Mouse (Mus musculus): ENCODE measurements at regions not wholly inside any gene's neighbourhood (a gene's known extent, or its start where the extent isn't known, plus 50 kb on each side); places are given as distances from the start of the nearest gene placed in this dataset.
"Not testable (repeated sequence)": the region's sequence is repeated elsewhere in the genome, so short reads cannot be mapped to it uniquely, and the experiment has no call there.

DNA sequence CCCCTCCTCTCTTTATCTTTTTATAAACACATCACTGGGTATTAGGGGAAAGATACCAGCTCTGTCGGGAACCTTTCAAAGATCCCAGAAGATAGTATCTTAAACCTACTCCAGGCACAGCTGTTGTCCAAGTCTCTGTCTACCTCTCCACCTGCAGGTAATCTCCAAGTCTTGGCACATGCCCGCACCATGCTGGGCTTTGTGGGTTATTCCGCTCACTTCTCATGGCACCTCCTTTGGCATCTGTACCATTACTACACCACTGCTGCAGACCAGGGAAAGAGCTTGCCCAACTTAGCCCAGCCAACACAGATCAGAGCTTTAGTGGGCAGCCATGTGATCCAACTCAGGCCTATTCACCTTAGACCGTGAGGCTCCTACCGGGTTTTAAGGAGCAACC, 127.0 kb upstream of the Arid1b start:
- no peaks in the 10 kb centered on the region for H3K36me3 ChIP-seq (ENCODE audit: inconsistent target)
- H3K27ac ChIP-seq, result no peak overlapping the region
- 92% methylated on average over 5 of the region's 5 CpGs for WGBS (ENCODE audit: missing documents)
- no peak overlapping the region for H3K4me3 ChIP-seq (ENCODE audit: inconsistent target)
- H3K79me2 ChIP-seq (ENCODE audit: inconsistent target), result no peaks in the 10 kb centered on the region

DNA sequence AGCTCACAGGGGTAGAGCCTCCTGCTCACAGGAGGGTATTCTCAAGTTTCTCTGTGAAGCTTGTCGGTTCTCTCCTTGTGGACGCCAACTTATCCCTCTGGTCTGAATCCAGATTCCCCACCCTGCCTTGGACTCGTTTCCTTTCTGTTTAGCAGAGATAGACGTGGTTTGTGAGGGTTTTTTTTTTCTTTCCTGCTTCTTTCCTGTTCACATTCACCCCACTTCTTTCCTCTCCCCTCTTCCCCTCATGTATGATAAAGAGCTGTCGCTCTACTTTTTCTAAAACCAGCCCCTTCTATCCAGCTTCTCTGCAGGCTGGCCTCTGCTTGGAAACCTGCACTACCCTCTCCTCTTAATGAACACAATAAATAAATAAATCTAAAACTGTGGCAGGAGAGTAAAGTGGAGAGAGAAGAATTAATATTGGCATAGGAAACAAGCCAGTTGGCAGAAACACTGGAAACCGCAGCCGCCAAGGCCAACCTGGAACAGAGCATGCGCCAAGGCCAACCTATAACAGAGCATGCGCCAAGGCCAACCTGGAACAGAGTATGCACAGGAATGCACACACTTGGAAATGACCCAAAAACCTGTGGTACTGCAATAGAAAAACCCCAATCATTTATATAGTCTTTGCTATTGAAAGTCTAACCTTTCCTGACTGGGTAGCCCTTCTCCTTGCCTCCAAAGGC, 126.2 kb upstream of the Arid1b start:
- Histone ChIP-seq H3K27ac (no peak overlapping the region), H3K79me2 (ENCODE audit: inconsistent target) (no peaks in the 10 kb centered on the region), H3K4me3 (ENCODE audit: inconsistent target) (no peak overlapping the region), H3K36me3 (ENCODE audit: inconsistent target) (no peaks in the 10 kb centered on the region)
- WGBS (ENCODE audit: missing documents), result 51% methylated on average over 9 of the region's 9 CpGs

DNA sequence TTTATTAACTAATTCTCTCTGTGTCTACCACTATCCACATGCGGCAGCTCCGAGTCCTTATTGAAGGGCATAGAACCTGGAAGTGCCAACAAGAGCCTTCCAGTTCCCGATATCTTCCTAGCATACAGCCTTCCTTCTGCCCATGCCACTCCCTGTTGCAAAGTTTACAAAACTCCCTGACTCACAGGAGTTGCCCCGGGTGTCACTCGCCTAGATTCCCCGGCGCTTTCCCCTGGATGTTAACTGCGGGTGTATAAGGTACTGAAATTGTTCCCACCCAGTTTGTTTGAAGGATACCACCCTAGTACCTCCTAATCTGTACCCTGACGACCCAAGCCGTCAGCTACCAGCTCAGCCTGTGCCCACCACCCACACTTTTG, 125.7 kb upstream of the Arid1b start:
- 91% methylated on average over 10 of the region's 10 CpGs for WGBS (ENCODE audit: missing documents)
- H3K36me3 ChIP-seq (ENCODE audit: inconsistent target), result no peaks in the 10 kb centered on the region
- no peaks in the 10 kb centered on the region for H3K79me2 ChIP-seq (ENCODE audit: inconsistent target)
- no peak overlapping the region for H3K4me3 ChIP-seq (ENCODE audit: inconsistent target)
- no peak overlapping the region for H3K27ac ChIP-seq

DNA sequence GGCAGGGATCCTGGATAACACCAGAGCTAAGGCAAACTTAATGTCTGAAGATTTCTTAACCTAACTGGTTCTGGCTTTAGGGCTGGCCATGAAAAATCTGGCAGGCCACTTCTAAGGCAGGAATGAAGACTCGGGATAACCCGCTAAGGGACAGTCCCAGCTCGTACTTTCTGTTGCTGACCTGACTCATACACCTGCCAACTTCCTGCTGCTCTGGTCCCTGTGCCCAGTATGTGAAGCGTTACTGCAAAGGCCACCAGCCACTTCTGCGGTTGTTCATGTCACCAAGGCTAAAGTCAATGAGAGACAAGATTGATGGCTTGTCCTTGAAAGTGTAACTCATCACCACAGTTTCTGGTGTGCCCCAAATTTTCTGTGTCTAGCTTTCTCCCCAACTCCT, 125.3 kb upstream of the Arid1b start:
- Histone ChIP-seq H3K36me3 (ENCODE audit: inconsistent target) (no peaks in the 10 kb centered on the region), H3K79me2 (ENCODE audit: inconsistent target) (no peaks in the 10 kb centered on the region), H3K4me3 (ENCODE audit: inconsistent target) (no peak overlapping the region), H3K27ac (no peak overlapping the region)
- WGBS (ENCODE audit: missing documents), result 92% methylated on average over 5 of the region's 5 CpGs

DNA sequence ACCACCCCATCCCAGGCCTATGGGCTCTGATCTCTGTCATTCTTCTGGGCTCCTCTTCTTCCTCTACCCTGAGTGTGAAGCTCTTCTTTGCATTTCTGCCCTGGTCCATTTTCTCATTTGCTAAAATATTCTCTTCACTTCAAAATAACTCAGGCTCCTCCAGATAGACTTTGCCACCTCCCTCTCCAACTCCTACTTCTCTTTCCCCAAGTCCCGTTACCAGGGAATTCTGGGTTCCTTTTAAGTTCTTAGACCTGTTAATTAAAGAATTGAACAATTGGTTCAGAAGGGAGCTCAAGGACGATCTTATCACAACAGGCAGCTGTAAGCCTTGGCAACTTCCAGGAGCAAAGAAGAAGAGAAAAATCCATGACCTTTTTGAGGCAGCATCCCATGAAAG, 122.9 kb upstream of the Arid1b start:
- Histone ChIP-seq H3K27ac (no peak overlapping the region), H3K79me2 (ENCODE audit: inconsistent target) (no peaks in the 10 kb centered on the region), H3K4me3 (ENCODE audit: inconsistent target) (no peak overlapping the region), H3K36me3 (ENCODE audit: inconsistent target) (no peaks in the 10 kb centered on the region)
- 95% methylated on average over 2 of the region's 2 CpGs for WGBS (ENCODE audit: missing documents)

DNA sequence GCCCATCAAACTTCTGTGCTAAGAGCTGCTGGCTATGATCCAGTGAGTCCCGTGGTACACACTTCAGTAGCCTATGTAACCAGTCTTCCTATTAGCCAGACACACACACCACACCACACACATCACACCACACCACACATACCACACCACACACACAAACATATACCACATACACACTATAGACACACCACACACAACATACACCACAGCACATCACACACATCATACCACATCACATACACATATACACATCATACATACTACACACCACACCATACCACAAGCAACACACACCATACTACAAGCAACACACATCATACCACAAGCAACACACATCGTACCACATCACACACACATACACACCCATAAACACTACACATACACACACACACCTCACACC, 119.7 kb upstream of the Arid1b start:
- Histone ChIP-seq H3K4me3 (ENCODE audit: inconsistent target) (no peak overlapping the region), H3K27ac (no peak overlapping the region), H3K79me2 (ENCODE audit: inconsistent target) (no peaks in the 10 kb centered on the region), H3K36me3 (ENCODE audit: inconsistent target) (no peaks in the 10 kb centered on the region)
- 78% methylated on average over 2 of the region's 2 CpGs for WGBS (ENCODE audit: missing documents)

DNA sequence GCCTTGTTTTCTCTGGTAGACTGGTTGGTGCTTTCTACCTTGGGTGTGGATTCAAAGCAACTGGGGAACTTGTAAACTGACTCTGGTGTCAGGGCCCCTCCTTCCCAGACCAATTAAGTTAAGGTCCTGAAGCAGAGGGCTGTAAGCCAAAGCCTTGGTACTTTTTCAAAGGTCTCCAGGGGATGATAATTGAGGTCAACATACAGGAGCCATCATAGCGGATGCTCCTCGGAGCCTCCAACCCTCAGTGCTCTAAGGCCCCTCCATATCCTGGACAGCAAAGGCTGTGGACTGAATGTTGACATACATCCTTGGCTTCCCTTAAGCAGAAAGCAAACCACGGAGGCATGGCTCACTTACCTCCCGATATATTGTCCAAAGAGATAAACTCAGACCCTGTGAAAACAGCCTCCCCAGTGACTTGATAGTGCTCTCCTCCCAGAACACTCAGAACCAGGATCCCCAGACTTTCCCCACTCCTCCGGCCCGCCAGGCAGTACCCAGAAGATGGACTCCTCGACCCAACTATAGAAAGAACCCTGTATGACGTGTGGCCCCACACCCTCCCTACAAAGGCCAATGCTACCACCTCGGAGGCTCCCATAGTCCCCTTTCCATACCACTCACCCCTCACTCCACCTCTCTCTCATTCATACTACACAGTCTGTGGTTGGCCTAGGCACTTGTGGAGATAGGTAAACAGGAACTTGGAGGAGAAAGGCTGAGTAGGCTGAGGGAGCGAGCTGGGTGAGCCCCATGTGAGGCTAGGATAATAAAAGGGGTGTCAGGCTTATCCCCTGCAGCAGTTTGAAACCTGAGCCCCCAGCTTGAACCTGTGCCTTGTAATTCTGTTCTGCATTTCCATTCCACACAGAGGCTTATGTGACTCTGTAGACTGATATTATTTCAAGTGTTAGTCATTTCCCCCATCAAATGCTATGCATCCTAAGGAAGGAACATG, 118.8 kb upstream of the Arid1b start:
- H3K27ac ChIP-seq, result no peak overlapping the region
- no peaks in the 10 kb centered on the region for H3K36me3 ChIP-seq (ENCODE audit: inconsistent target)
- H3K79me2 ChIP-seq (ENCODE audit: inconsistent target), result no peaks in the 10 kb centered on the region
- H3K4me3 ChIP-seq (ENCODE audit: inconsistent target), result no peak overlapping the region
- 85% methylated on average over 10 of the region's 10 CpGs for WGBS (ENCODE audit: missing documents)

DNA sequence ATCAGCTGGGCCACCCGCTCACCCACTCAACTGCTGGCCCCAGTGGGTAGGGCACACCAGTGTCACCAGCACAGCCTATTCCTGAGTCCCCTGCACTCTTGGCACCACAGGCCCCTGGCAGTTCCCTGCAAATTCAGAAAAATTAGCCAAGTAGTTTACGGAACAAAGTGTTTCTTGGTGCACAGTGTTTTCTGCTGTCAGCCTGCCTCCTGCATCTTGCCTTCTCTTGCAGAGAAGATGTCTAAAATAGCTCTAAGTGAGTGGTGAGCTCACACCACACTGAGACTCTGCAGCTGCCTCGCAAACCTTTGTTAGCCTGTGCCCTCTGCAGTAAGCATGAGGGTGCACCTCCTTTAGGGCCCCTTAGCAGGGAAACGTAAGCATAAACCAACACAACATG, 117.7 kb upstream of the Arid1b start:
- Histone ChIP-seq H3K4me3 (ENCODE audit: inconsistent target) (no peak overlapping the region), H3K79me2 (ENCODE audit: inconsistent target) (no peaks in the 10 kb centered on the region), H3K27ac (no peak overlapping the region), H3K36me3 (ENCODE audit: inconsistent target) (no peaks in the 10 kb centered on the region)
- WGBS (ENCODE audit: missing documents), result 94% methylated on average over 4 of the region's 4 CpGs

DNA sequence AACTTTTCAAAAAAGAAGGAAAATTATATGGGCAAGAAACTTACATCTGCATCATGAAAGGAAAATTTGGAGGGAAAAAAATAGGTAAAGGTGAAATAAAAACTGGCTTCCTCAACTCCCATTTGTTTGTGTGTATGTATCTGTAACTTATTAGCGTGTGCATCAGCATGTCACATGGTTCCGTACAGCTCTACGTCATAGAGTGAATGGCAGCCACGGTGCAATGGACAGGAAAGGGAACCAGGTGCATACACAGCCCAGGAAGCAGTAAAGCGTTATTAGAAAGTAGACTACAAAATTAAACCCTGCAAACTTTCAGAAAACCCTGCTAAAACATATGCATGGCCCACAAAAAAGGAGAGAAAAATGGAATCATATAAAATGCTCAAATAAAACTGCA, 112.7 kb upstream of the Arid1b start:
- WGBS (ENCODE audit: missing documents), result 10% methylated on average over 5 of the region's 5 CpGs
- Histone ChIP-seq H3K27ac (no peak overlapping the region), H3K4me3 (ENCODE audit: inconsistent target) (no peak overlapping the region), H3K36me3 (ENCODE audit: inconsistent target) (no peaks in the 10 kb centered on the region), H3K79me2 (ENCODE audit: inconsistent target) (no peaks in the 10 kb centered on the region)

DNA sequence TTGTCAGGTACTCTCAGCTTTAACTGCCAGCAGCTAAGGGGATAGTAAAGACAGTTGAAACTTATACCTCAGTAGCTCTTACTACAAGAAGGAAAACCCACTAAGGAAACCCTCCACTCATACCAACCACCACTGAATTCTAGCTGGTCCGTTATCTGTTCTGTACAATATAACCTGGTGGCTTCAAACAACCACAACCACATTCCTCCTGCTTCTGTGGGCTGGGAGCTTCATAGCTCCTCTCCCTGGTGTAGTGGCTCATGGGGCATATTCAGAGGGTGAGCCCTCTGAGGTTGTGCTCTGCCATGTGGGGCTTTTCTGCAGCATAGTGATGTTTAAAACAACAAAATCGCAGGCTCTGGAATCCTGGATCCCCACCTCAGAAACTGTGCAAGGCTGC, 110.0 kb upstream of the Arid1b start:
- Histone ChIP-seq H3K79me2 (ENCODE audit: inconsistent target) (no peaks in the 10 kb centered on the region), H3K36me3 (ENCODE audit: inconsistent target) (no peaks in the 10 kb centered on the region), H3K27ac (no peak overlapping the region), H3K4me3 (ENCODE audit: inconsistent target) (no peak overlapping the region)
- WGBS (ENCODE audit: missing documents), result 60% methylated on average over 2 of the region's 2 CpGs

DNA sequence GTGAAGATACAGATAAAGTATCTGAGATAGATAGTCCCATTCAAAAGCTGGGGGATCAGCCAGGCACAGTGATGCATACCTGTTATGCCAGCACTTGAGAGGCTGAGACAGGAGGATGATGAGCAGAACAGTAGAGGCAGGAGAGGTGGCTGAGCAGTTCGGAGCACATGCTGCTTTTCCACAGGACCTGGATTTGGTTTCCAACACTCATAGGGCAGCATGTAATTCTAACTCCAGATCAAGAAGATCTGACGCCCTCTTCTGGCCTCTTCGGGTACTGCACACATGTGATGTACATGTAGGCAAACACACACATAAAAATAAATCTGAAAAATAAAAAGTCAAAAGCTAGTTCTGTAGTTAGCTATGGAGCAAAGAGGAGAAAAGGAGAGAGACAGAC, 109.4 kb upstream of the Arid1b start:
- Histone ChIP-seq H3K36me3 (ENCODE audit: inconsistent target) (no peaks in the 10 kb centered on the region), H3K4me3 (ENCODE audit: inconsistent target) (no peak overlapping the region), H3K79me2 (ENCODE audit: inconsistent target) (no peaks in the 10 kb centered on the region), H3K27ac (no peak overlapping the region)
- 80% methylated on average over 3 of the region's 3 CpGs for WGBS (ENCODE audit: missing documents)

DNA sequence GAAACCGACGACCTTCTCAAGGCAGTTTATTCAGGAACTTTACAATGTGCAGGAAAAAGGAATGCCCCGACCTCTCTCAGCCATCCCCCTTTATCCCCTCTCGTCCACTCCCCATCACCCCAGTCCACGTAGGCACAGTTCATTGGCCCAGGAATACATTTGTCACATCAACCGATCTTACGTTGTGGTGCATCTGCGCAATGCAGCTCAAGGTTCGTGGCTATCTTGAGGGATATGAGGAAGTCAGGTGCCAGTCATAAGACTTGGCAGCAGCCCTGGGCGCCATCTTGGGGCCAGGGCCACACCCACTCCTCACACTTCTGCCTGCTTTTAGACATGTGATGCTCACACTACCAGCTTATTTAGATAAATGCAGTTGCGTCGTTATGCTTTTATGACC, 106.8 kb upstream of the Arid1b start:
- not testable (repeated sequence) for H3K4me3 ChIP-seq (ENCODE audit: inconsistent target)
- 86% methylated on average over 12 of the region's 12 CpGs for WGBS (ENCODE audit: missing documents)

DNA sequence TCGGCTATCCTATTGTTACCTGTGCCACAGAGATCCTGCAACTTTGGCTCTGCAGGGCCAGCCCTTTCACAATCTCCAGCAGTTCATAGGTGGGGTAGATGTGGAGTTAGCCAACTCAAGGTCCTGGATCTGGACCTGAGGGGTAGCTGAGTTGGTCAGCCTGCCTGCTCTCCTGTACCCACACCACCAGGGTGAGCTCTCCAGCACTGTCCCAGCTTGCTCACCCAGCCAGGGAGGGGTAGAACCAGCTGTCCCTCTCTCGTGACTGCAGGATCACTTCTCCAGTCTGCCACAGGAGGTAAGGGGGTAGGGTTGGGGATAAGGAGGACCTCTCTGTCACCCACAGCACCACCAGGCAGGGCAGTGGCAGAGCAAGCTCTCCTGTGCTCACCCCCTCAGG, 104.6 kb upstream of the Arid1b start:
- Histone ChIP-seq H3K4me3 (ENCODE audit: inconsistent target) (no peak overlapping the region), H3K79me2 (ENCODE audit: inconsistent target) (no peaks in the 10 kb centered on the region), H3K27ac (no peak overlapping the region), H3K36me3 (ENCODE audit: inconsistent target) (no peaks in the 10 kb centered on the region)
- WGBS (ENCODE audit: missing documents), result 69% methylated on average over 2 of the region's 2 CpGs

More for the DNA sequence above, 106.8 kb upstream of the Arid1b start:
- H3K79me2 ChIP-seq (ENCODE audit: inconsistent target); H3K27ac ChIP-seq; H3K36me3 ChIP-seq (ENCODE audit: inconsistent target): not testable (repeated sequence)

DNA sequence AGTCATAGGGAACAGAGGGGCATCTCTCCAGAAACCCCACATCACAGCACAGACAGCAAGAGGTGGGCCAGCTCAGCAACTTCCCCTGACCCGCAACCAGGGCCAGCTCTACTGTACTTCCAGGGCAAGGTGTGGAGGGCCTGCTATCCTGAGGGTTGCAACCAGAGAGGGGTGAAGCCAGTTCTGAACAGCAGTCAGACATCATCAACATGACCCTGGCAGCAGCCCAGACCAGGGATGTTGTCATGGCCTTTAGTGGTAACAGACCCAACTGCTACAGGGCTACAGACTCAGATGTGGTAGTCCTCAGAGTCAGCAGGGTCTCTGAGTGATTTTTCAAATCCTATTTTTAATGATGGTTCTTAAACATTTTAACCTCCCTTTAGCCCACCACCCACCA, 104.0 kb upstream of the Arid1b start:
- WGBS (ENCODE audit: missing documents), result 100% methylated on average over 1 of the region's 1 CpGs

DNA sequence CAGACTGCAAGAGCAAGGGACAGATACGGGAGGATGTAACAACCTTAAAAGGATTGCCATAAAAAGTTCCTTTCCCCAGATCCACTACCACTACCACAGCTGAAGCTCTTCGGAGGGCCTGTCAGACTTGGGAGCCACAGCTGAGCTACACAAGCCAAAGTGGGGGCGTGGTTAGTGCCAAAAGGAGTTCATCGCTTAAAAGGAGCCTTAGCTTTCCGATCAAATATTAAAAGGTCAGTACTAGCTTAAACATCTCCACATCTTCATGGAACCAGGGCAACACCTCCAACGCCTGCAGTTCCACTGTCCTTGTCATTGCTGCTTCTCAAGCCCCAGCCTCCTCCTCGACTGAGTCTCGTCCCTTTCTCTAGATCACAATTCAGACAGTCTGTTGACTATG, 102.6 kb upstream of the Arid1b start:
- Histone ChIP-seq H3K4me3 (ENCODE audit: inconsistent target) (no peak overlapping the region), H3K36me3 (ENCODE audit: inconsistent target) (no peaks in the 10 kb centered on the region), H3K79me2 (ENCODE audit: inconsistent target) (no peaks in the 10 kb centered on the region), H3K27ac (no peak overlapping the region)
- WGBS (ENCODE audit: missing documents), result 97% methylated on average over 8 of the region's 8 CpGs

More for the DNA sequence above, 104.0 kb upstream of the Arid1b start:
- H3K4me3 ChIP-seq (ENCODE audit: inconsistent target), result no peak overlapping the region
- H3K79me2 ChIP-seq (ENCODE audit: inconsistent target), result no peaks in the 10 kb centered on the region
- H3K27ac ChIP-seq, result no peak overlapping the region
- H3K36me3 ChIP-seq (ENCODE audit: inconsistent target), result no peaks in the 10 kb centered on the region
